Mouse (Mus musculus): Measurements from ENCODE around the gene Cntn4.

- TF ChIP-seq CTCF (IDR thresholded peaks at IDR 0.05; ENCODE audit: control insufficient read depth, insufficient read depth, low read length) (no peak), POLR2A (IDR thresholded peaks at IDR 0.05; ENCODE audit: borderline replicate concordance, control insufficient read depth, low read depth, low read length) (no peak)
These were observed 884.2 kb downstream of the Cntn4 start for GRCm38 (mm10) chr6:106561649-106562048.

Measured in bone marrow, adult 2 months (tissue).